Mouse (Mus musculus) testis, postnatal 14 days (tissue): ENCODE results near the gene Cnot10.

Experiments used
- DNase-seq: peaks from one replicate; pipeline ENCODE4 v3.0.0; 2021; ENCODE audit warnings: low spot score

Cnot10 gene

DNA sequence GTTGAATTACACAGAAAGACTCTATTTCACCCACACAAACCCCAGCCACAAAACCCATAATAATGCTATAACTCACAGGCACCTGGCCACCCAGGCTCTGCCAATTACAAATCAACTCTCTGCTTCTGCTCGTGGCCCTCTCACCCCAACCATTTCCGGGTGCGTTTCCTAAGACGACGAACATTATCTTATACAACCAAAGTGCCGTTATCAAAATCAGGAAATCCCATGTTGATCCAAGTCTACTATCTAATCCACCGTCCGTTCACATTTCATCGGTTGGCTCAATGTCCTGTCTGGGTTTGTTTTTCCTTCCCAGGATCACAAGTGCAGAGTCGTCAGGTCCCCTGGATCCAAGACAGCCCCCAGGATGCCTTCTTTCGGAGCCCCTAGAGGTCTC, 61.3 kb downstream of the Cnot10 start:
- DNase-seq: no peak

DNA sequence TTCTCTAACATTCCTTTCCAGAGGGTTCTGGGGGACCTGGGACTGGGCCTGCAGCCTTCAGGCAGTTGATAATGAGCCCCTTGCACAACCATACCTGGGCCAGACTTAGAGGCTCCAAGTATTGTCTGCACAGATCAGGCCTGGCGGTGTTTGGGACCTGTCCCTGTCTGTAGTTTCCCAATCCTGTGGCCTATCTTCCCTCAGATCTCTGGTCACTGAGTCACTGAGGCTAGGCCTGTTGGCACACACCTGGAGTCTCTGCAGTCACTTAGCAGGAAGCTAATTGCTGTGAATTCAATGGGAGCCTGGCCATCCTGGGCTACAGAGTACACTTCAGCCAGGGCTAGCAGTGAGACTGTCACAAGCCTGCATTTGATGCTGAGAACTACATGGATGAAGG, 64.0 kb downstream of the Cnot10 start:
- no peak for DNase-seq

DNA sequence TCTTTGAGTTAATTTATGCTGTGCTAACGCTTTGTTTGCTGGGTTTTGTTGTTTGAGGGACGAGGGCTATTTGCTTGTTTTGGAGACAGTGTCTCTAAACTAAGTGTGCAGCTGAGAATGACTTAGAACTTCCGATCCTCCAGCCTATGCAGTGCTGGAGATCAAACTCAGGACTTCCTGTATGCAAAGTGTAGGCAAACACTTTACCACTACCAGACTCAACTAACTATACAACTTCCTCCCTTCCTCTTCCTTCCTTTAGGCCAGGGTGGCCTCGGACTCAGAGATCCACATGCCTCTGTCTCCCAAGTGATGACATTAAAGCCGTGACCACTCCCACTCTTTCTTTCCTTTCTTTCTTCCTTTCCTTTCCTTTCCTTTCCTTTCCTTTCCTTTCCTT, 66.5 kb downstream of the Cnot10 start:
- no peak for DNase-seq

DNA sequence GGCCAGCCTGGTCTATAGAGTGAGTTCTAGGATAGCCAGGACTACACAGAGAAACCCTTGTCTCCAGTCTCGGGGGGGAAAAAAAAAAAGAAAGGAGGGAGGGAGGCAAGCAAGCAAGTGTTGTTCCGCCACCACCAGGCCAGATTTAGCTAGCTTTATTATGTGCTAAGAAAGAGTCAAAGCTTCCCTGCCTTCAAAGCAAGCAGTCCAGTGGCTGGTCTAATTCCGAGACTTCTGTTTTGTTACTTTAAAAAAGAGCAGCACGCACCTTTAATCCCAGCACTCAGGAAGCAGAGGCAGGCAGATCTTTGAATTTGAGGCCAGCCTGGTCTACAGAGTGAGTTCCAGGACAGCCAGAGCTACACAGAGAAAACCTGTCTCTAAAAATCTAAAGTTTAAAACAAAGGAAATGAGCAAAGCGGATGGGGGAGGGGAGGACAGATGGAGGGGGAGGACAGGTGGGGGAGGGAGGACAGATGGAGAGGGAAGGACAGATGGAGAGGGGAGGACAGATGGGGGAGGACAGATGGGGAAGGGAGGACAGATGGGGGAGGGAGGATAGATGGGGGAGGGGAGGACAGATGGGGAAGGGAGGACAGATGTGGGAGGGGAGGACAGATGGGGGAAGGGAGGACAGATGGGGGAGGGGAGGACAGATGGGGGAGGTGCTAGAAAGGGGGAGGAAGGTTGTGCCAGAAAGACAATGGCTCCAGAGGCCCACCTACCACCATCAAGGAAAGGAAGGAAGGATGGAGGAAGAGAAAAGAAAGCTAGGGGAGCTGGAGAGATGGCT, 71.1 kb downstream of the Cnot10 start:
- DNase-seq: no peak

DNA sequence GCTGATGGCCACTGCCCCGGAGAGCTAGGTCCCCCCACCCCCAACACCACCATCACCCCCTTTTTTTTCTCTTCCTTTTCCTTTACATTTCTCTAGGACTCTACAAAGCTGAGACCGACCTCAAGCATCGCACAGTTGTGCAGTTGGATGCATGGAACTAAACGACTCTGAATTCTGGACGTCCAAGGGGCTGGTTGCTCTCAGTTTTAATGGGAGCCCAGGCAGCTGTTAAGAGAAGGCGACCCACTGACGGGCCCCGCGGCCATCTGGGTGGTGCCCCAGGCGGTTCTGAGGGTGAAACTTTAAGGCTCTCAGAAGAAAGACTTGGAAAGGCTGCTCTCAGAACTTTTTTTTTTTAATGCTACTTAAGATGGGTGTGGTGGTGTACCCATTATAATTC, 75.3 kb downstream of the Cnot10 start:
- DNase-seq: no peak

DNA sequence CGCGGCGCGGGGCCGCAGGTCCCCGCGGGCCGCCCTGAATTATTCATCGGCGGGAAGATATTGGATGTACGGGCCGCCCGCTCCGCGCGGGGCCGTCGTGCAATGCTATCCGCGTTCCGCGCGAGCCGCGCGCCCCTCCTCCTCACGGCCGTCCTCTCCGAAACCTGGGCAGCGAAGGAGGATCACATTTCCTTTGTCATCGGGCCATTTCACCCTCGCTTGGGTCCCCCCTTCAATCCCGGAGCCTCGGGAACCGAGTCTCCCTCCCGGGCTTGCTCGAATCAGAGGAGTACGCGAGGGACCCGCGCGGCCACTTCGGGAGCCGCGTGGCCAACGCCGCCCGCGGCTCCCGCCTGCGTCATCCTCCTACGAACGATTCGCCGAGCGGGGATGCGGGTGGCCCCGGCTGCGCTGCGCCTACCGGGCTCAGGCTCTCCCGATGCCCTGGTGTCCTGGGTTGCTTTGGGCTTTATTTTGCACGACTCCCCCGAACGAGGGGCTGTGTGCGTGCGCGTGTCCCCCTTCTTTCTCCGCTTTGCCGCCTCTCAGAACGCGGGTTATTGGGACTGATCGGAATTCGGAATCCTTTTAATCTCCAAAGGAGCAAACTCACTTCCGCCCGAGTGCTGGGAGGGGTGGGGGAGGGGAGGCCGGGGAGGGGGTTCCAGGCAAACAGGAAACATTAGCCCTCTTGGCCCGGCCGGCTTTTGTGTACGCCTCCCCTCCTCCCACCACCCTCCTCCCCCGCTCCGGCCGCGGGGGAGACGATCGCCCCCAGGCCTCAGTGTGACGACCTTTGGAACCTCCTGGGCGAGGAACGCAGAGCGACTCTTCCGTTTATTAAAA, 76.0 kb downstream of the Cnot10 start, which contains the start of gene Trim71:
Gene Trim71, minus strand, starts transcription at position 609 of the 846 bp plus-strand sequence.
- peak; percentile 16 for DNase-seq

DNA sequence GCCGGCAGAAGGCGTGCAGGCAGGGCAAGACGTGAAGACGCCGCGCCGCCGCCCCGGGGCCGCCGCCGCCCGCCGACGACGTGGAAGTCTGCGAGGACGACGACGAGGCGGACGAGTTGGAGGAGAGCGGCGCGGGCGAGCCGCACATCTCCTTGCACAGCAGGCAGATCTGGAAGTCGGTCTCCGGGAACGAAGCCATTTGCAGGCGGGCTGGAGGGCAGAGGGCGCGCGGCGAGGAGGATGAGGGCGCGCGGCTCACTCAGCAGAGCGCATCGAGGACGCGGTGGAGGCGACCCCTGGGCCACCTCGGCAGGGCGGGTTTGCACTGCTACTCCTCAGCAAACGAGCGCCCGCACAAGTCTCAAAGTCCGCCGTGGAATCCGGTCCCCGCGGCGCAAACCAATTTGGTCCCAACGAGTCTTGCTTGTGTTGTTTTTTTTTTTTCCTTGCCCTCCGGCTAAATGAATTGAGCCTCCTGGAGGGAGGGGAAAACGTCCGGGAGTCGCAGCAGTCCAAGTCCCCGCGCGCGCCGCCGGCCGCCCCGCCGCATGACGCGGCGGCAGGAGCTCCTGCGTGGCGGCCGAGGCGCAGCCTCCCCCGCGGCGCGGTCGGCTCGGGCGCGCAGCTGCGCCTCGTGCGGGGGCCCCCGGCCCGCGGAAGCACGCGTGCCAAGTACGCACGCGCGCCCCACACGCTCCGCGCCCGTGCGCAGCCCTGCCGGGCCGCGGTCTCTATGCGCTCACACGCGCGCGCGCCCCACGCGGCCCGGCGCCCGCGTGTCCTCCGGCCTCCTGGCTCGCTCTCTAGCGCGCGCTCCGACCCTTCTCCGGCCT, 76.8 kb downstream of the Cnot10 start:
- DNase-seq: peak; percentile 28

DNA sequence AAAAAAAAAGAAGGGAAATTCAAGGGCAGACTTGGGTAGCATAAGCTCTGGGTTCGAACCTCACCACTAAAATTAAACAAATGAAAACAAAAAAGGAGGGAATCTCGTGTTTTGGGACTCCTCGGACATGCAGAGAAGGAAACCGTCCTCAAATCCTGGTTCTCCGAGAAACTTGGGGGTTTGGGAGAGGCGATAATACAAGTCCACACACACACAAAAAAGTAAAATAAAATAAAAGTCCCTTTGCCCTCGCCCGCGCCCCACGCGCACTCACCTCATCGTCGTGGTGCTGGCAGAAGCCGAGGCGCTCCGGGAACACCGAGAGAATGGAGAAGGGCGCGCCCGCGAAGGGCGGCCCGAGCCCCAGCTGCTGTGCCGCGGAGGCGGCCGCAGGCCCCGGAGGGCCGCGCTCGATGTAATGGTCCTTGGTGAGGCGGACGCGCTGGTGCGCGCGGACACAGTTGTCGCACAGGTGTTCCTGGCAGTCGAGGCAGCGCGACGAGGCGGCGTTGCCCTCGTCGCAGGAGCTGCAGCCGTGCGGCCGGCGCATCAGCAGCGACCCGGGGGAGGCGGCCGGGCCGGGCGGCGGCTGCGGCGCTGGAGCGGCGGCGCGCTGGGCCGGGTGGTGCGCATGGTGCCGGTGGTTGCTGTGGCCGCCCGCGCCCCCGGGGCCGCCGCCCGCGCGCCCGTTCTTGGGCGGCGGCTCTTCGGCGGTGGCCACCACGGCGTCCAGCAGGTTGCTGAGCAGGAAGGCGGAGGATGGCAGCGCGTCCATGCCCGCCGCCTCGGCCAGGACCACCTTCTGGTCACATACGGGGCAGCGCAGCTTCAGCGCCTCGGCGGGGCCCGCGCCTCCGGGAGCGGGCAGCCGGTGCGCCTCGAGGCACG, 77.7 kb downstream of the Cnot10 start:
- DNase-seq: no peak

DNA sequence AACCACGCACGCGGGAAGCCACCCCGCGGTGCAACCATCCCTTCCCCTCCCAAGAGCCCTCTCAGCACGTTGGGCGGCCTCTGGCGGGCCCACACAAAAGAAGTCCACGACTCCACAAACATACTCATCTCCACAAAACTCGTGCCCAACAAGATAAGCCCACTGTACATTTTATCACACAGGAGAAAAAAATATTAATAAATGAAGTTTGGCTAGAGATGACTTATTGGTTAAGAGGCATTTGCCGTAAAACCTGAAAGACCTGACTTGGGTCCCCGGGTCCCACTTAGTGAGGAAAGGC, 78.4 kb downstream of the Cnot10 start:
- DNase-seq: no peak

DNA sequence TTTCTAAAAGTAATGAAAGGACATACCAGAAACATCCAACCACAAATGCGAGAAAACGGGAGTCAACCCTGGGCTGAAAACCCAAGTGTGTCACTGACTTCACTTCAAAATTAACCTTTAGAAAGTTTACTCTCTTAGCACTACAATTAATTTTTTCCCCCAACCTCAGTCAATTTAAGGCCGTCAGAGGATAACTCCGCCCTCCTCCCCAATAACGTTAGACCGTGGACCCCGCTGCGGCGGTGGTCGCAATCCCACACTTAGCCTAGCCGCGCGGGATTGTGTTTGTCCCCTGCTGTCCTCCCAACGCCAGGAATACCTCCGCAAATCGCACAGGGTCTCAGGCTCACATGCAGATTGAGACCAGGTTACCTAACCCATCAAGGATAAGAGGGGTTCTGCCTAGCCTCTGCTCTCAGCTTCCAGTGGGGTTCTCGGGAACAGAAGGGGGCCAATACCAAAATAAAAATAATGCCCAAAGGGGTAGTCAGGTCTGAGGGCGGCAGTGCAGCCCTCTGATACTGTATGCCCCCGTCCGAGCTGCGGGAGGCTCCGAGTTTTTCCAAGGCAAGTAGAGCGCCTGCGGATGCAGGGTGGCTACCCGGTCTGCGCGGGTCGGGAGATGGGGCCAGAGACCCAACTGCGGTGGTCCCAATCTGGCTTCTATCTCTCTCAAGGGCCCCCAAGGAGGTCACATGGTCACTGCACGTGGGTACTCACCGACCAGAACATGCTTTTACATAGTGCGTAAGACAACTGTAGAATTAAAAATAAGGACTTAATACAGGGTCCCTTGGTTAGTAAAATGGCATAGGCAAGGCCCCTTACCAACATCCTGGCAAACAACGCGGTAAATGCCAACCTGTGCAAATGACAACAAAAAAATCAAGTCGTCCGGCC, 79.0 kb downstream of the Cnot10 start:
- no peak for DNase-seq

DNA sequence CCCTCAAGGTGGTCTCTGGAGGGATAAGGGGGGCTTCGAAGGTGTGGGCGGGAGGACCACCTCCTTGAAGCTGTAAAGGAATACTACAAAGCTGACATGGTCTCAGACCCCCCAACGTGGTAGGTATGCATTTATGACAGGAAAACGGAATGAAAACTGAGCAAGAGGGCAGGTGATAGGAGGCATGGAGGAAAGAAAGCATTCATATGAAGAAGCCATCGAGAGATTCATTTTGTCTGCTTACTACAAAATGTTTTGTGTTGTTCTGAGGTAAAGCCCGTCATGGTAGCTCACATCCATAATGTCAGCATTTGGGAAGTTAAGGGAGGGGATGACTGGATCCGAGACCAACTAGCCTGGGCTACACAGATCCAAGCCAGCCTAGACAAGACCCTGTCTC, 79.8 kb downstream of the Cnot10 start:
- no peak for DNase-seq

DNA sequence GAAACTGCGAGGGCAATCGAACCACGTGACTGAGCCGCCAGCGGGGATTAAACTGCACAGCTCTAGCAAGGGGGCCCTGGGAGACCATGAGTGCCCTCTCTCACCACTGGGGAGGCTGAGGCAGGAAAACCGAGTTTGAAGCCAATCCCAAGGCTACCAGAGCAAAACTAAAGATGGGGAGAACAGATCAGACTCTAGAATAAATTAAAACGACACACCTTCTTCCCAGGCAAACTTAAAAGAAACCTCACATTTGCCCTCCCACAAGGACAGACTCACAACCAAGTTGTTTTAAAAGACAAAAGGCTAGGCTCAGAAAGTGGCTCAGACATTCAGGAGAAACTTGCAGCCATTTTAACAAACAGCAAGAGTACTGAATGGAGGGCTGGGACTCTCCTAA, 82.9 kb downstream of the Cnot10 start:
- DNase-seq: no peak

DNA sequence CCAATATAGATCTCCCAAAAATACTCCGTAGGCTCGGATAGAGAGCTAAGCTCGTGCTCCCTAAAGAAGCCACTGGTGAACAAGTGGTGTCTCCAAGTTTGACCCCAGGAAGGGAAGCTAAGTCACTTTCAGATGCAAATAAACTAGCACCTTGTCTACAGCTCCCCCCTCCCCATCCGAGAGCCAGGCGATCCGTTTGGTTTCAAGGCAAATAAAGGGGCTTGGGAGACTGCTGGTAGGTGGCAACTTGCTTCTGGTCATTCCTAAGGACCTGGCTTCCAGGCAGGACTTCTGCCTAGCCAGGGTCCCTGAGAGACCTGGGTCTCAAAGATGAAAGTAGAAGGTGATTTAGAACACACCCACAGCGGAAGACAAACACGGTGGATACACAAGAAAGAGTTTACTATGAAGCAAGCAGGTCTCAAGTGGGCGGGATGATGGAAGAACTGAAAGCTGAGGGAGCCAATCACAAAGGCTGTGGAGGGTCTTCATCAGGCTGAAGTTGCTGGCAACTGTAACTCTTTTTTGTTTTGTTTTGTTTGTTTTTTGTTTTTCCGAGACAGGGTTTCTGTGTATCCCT, 83.6 kb downstream of the Cnot10 start:
- peak; percentile 62 for DNase-seq

DNA sequence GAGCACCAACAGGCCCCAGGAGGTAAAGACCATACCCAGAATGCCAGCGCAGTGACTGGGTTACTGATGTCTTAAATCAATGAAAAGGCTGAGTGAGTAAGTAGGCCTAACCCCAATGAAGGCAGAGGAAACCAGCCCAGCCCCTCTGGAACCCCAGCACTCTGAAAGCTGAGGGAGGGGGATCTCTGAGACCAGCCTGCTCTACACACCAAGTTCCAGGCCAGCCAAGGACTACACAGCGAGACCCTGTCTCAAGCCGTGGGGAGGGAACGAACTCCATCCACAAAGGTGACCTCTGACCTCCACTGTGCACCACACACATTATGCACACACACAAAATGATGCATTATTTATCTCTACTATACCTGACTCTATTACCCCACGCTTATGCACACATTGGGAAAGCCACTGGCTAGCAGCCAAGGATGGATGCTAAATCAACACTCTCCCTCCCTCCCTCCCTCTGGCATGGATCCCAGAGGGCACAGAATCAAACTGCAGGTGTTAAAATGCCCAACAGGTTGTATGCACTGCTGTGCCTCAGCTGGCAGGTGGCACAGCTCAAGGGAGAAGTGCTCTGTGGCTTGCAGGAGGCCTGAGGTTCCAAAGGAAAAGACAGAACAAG, 85.5 kb downstream of the Cnot10 start:
- DNase-seq: no peak

DNA sequence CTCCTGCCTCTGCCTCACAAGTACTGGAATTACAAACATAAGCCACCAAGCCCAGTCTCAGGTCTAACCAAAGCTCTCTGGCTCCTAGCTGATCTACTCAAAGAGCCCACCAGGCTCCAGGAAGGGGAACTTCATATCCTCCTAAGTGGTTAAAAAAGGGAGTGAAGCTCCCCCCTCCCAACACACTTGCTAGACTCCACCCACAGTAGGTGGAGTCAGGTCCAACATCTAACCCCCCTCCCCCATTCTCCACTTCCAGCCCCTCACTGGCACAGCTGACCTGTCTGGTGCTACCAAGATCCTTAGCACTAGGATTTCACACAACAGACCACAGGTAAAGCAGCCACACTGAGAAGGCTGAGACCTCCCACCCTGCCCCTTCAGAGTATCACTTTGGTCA, 86.2 kb downstream of the Cnot10 start:
- no peak for DNase-seq

DNA sequence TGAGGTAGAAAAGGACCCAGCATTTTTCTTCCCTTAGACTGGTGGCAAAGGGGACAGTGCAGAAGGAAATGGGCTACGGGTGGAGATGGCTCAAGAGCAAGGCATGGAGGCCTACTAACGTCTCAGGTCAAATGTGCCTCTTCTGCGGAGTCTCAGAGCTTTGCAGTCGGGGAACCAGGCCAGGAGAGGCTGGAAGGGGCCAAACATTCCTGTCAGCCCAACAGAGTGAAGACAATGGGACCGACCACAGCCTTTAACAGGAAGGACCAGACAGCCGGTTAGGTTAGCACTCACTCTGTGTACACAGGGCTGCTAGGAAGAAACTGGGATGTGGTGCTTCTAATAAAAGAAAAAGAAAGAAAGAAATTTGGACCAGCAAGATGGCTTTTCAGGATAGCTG, 90.0 kb downstream of the Cnot10 start:
- DNase-seq: no peak

DNA sequence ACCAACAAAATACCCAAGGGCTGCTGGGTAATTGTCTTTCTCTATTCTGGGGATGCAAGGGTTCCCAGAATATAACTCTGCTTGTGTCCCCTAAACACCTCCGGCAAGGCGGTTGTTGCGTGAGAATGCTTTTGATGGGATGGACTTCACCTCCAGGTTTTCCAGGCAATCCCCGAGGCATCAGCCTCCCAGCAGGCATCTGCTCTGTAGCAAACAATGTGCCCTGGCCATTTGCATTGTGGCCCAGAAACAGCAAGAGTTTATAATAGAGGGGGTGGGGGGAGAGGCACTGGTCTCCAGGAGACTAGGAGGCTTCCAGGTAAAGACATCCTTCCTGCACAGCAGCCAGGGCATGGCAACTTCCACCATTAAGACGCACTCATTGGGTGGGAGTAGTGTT, 90.9 kb downstream of the Cnot10 start:
- DNase-seq: no peak

DNA sequence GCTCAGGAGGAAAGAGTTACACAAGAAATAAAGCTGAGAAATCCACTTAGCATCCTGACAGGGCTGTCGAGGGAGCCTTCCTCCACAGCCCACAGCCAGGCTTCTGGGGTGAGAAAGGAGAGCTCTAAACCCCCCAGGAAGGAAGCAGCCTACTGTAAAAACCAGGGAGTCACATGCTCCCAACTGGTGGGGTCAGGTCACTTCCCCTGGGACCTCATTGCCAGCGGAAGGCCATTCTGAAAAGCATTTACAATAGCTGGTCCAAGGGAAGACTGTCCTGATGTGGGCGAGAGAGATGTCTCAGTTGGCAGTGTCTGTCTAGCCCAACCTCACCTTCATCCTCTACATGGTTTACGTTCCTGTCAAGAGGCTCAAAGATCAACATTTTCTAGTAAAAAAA, 91.5 kb downstream of the Cnot10 start:
- DNase-seq: no peak

DNA sequence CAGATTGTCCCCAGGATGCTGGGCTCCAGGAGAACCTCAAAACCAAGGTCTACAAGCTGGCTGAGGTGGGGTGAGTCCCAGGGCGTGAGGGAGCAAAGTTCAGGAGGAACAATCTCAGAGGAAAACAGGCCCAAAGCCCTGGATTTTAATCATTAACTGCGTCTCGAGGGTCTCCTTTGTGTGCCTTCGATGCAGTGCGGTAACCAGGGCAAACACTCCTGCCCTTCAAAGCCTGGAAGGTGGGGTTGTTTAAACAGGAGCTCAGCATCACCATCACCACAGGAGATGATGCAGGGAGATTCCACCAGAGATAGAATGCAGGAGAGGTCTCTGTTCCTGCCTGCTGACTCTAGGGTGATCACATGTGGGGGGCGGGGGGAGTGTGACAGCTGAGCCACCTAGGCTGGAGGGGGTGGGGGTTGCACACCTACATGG, 92.3 kb downstream of the Cnot10 start:
- no peak for DNase-seq

DNA sequence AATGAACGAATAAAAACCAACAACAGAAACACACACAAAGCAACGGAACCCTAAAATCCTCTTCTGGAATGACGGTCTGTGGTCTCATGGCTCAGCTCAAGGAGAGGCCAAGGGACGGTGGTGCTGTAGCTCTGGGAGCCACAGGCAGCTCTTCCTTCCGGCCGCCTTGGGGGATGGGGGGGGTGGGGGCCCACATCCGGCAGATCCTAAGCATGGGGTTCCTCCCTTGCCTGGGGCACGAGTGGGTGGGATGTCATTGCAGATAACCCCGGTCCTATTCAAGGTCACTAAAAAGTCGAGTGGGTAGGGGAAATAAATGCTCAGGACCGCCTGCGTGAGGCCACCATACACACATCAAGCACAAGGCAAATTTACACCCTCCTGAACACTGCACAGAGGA, 93.2 kb downstream of the Cnot10 start:
- no peak for DNase-seq
